ENCODE assay signal across 17 mouse cellular contexts in the genomic region with DNA sequence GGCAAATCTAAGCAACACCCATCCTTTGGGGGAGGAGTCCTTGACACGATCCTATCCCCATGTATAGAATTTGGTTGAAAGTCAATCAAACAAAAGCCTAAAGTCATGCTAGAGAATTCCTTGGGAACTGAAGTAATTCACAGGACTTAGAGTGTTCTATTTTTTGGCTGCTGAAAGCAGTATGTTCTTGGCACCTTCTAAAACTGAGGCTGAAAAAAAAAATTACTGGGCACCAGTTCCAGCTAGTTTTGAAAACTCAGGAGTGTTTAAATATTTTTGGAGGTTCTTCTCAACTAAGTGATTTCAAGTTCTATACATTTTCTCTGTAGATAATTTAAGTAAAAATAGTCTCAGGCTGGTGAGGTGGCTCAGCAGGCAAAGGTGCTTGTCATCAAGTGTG.
"Had no signal": no experiment of that assay in that cellular context is flagged by ENCODE, and none has a peak within 500 bp of the region (broad histone marks: within the 10 kb centered on the region; RNA-seq: fewer than 3 reads in every experiment).

No protein-coding gene starts in this region.

- H3K4me3 ChIP-seq: midbrain, embryonic 10.5 days; midbrain, embryonic 12.5 days; myocyte; neural tube, embryonic 13.5 days; neural tube, embryonic 15.5 days had no signal

- H3K36me3 ChIP-seq: midbrain, embryonic 10.5 days; midbrain, embryonic 12.5 days had no signal

- H3K4me2 ChIP-seq: lung, embryonic 14.5 days; midbrain, embryonic 12.5 days; neural tube, embryonic 13.5 days; neural tube, embryonic 15.5 days had no signal

- H3K9me3 ChIP-seq: midbrain, embryonic 10.5 days; midbrain, embryonic 12.5 days; neural tube, embryonic 13.5 days; neural tube, embryonic 15.5 days had no signal

- ATAC-seq: midbrain, embryonic 16.5 days had no signal

- H3K27ac ChIP-seq: midbrain, embryonic 10.5 days; midbrain, embryonic 12.5 days; neural tube, embryonic 13.5 days; neural tube, embryonic 15.5 days had no signal

- H3K9ac ChIP-seq: lung, embryonic 14.5 days; midbrain, embryonic 12.5 days; neural tube, embryonic 13.5 days; neural tube, embryonic 15.5 days had no signal

- DNase-seq: lung, adult 18-20 months; lung, embryonic 14.5 days; lung, postnatal 10 days; lung, postnatal 4 days; midbrain, embryonic 14.5 days; retina, postnatal 1 day; right cerebral cortex, postnatal 25 days; right cerebral cortex, postnatal 4 days; spleen, adult 18-20 months; thymus, adult 2 months; thymus, postnatal 36 days had no signal

- H3K27me3 ChIP-seq: midbrain, embryonic 12.5 days; neural tube, embryonic 13.5 days; neural tube, embryonic 15.5 days had no signal
